Mouse (Mus musculus) thymus, postnatal 25 days (tissue): ENCODE measurements around the gene Lamtor2.

Source experiments
- DNase-seq: peaks from one replicate; pipeline ENCODE4 v3.0.0; 2022

The Lamtor2 gene

DNA sequence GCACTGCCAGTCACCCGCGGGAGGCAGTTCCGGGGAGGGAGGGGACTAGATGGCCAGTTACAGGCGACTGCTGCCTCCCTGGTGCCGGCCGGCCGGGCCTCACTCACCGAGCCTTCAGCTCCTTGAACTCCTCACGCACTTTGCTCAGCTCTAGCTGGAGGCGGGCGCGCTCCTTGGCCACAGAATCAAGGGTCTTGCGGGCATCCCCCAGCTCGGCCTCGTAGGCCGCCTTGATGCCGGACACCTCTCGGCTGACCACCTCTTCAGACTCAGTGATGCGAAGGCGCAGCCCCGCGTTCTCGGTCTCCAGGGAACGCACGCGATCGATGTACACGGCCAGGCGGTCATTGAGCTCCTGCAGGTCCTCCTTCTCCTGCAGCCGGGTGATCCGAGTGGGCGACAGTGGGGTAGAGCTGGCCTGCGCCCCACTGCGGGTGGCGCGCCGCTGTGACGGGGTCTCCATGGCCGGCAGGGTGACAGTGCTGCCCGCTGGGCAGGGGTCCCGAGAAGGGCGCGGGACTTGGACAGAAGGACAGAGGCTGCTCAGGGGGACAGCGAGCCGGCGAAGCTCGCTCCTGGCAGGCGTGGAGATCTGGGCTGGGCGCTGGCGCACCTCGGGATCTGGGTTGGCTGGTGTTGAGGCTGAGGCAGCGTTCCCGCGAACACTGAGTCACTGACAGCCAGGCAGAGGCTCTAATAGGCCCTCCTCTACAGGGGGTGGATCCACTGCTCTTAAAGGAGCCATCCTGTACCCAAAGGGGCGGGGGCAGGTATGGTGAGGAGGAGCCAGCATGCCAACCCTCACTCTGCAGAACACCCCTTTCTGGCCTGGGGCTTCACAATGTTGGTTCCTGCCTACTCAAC is 50.0 kb downstream of the Lamtor2 start:
- no peak for DNase-seq

DNA sequence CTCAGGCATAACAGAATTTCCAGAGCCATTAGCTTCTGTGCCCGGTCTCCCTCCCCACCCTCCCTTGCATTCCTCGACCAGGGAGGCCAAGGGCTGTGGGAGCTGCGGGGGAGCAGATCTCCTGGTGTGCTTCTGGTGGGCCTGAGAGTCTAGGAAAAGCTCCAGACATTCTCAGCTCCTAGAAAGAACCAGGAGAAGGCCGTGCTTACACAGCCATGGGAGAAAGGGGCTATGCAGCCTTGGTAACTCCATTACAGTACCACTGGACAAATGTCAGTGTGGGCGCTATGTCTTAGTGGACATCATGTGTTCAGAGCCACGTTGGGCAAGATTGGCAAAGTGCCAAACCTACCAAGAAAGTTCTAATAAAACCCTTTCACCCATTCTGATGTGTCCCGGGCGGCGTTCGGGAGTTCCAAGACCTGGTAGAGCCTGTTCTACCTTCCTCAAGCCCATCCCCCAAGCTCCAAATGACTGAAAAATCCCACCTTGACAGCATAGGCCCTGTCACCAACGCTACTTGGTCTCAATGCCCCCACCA is 50.8 kb downstream of the Lamtor2 start:
- no peak for DNase-seq

GRCm38 (mm10) chr3:88501366-88502030 is 51.4 kb downstream of the Lamtor2 start:
- DNase-seq, result no peak

- DNase-seq, result no peak
Measured at GRCm38 (mm10) chr3:88500655-88501365, 52.1 kb downstream of the Lamtor2 start.

GRCm38 (mm10) chr3:88500087-88500486 is 52.8 kb downstream of the Lamtor2 start:
- DNase-seq, result no peak
